Mouse (Mus musculus) retina, adult 2 months (tissue): Measurements from ENCODE around the gene Cul9.

ENCODE experiments used
- DNase-seq: peaks from one replicate; pipeline ENCODE4 v3.0.0-alpha.2; 2012; ENCODE audit warnings: low read depth, low spot score

Cul9 gene

GRCm38 (mm10) chr17:46553469-46553868 is 7.3 kb upstream of the Cul9 start:
- DNase-seq = no peak

GRCm38 (mm10) chr17:46552841-46553423 is 6.7 kb upstream of the Cul9 start:
- DNase-seq = peak; percentile 83

- DNase-seq = no peak
Measured at GRCm38 (mm10) chr17:46552151-46552550, 6.0 kb upstream of the Cul9 start.

- DNase-seq = no peak
Measured at GRCm38 (mm10) chr17:46551369-46551768, 5.2 kb upstream of the Cul9 start.

- DNase-seq = no peak
Measured at GRCm38 (mm10) chr17:46550904-46551303, 4.7 kb upstream of the Cul9 start.

- no peak for DNase-seq
Measured at GRCm38 (mm10) chr17:46549642-46550041, 3.5 kb upstream of the Cul9 start.

- no peak for DNase-seq
Measured at GRCm38 (mm10) chr17:46549193-46549592, 3.0 kb upstream of the Cul9 start.

- no peak for DNase-seq
Measured at GRCm38 (mm10) chr17:46548741-46549140, 2.6 kb upstream of the Cul9 start.

- no peak for DNase-seq
Measured at GRCm38 (mm10) chr17:46547923-46548322, 1.7 kb upstream of the Cul9 start.

GRCm38 (mm10) chr17:46546995-46547394 is 807 bp upstream of the Cul9 start:
- no peak for DNase-seq

GRCm38 (mm10) chr17:46546591-46546990 is 403 bp upstream of the Cul9 start:
- no peak for DNase-seq

GRCm38 (mm10) chr17:46543661-46544060 is 2.5 kb downstream of the Cul9 start:
- DNase-seq = no peak

- DNase-seq = peak; percentile 50
Measured at GRCm38 (mm10) chr17:46525579-46526307, 20.4 kb downstream of the Cul9 start.

- no peak for DNase-seq
Measured at GRCm38 (mm10) chr17:46525065-46525464, 21.1 kb downstream of the Cul9 start.

- no peak for DNase-seq
Measured at GRCm38 (mm10) chr17:46521963-46522668, 24.1 kb downstream of the Cul9 start.

GRCm38 (mm10) chr17:46521174-46521573 is 25.0 kb downstream of the Cul9 start:
- no peak for DNase-seq

GRCm38 (mm10) chr17:46520385-46520979 is 25.7 kb downstream of the Cul9 start:
- DNase-seq = peak; percentile 63

GRCm38 (mm10) chr17:46519971-46520370 is 26.2 kb downstream of the Cul9 start:
- DNase-seq = no peak

- DNase-seq = no peak
Measured at GRCm38 (mm10) chr17:46513329-46513728, 32.9 kb downstream of the Cul9 start.

GRCm38 (mm10) chr17:46511059-46511710 is 35.0 kb downstream of the Cul9 start:
- DNase-seq = no peak

- no peak for DNase-seq
Measured at GRCm38 (mm10) chr17:46505617-46506016, 40.6 kb downstream of the Cul9 start.
